Mouse (Mus musculus): Measurements from ENCODE around the gene Usp31.

GRCm38 (mm10) chr7:121700480-121700879 is 6.6 kb downstream of the Usp31 start:
- no peak for TF ChIP-seq CTCF (IDR thresholded peaks at IDR 0.05; ENCODE audit: low read depth)
- no peak for TF ChIP-seq EP300 (IDR thresholded peaks at IDR 0.05; ENCODE audit: low read depth)

Data from liver, embryonic 14.5 days (tissue).